Mouse (Mus musculus): ENCODE measurements around the gene Akirin2. TPM values are rescaled to one million over a fixed set of nuclear protein-coding genes. Genes with fewer than 3 reads are reported as not detected.

Akirin2 gene
- polyA plus RNA-seq, 1 experiment, result 15.9 TPM

DNA sequence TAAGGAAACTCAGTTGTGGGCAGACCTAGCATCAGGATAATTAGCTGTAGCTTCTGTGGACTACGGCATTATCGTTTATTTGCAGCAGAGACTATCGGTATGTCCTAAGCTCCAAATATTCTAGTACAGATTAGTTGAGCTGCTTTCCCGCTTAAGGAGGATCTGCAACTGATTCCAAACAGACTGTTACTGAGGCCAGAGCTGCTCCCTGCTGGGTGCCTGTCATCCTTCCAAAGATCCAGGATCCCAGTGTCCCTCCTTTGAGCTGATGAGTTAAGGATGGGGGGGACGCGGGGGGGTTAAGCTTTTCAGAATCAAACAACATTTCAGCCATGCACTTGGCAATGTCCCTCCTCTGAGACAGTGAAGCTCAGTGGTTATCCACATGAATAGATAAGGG, 20.8 kb upstream of the Akirin2 start:
- Histone ChIP-seq H3K27me3 (ENCODE audit: control insufficient read depth, insufficient read depth, low read length) (no peaks in the 10 kb centered on the region), H3K4me1 (ENCODE audit: control insufficient read depth, insufficient read depth, insufficient read length) (no peaks in the 10 kb centered on the region), H3K27ac (ENCODE audit: insufficient read depth, low read length) (no peak overlapping the region), H3K36me3 (ENCODE audit: control insufficient read depth, insufficient read depth, low read length) (no peaks in the 10 kb centered on the region), H3K4me3 (ENCODE audit: extremely low read depth, insufficient read depth, insufficient read length) (no peak overlapping the region)
- DNase-seq (ENCODE audit: low read depth in 1 of 2, low spot score in 2 of 2), result no peak
- 95% methylated on average over 6 of the region's 6 CpGs for WGBS
- no peak for TF ChIP-seq CTCF (IDR thresholded peaks at IDR 0.05; ENCODE audit: extremely low read depth, insufficient read depth, insufficient read length, insufficient replicate concordance)
- no peak for TF ChIP-seq POLR2A (IDR thresholded peaks at IDR 0.05; ENCODE audit: low read depth, low read length)

DNA sequence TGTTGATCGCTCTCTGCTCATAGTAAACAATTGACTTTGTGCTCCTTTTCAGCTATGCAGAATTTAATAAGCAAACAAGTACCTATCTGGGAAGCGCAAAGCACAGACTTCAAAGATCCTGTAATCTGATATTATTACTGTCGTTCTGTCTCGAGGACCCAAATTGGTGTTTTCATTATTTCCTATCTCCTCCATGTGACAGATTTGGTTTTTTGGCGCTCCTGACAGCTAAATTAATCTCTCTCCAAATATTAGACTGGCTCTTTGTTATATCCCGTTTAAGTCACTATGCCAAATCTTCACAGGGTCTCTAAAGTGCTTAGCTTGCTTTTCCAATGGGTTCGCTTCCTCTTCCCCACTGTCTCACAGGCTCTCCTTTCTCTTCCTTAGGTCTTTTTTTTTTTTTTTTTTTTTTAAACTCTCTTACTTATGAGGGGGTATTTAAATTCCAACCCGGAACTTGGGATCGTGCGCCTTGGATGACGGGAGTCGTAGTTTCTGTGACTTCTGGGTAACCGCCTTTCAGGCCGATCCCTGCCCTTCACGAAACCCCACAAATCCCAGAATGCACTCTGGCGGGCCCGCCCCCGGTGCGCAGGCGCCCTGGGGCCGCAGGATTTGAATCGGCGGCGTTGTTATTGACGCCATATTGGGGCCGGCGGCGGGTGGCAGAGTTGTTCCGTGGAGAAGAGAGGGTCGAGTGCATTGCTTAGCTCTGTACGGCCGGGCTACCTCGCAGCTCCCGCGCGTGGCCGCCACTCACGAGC, 573 bp upstream of the Akirin2 start:
- peak; percentile 40; the same call in 1 of the 2 replicates for TF ChIP-seq POLR2A (IDR thresholded peaks at IDR 0.05; ENCODE audit: low read depth, low read length)
- TF ChIP-seq CTCF (IDR thresholded peaks at IDR 0.05; ENCODE audit: extremely low read depth, insufficient read depth, insufficient read length, insufficient replicate concordance), result no peak
- peak; percentile 85 to 96 for DNase-seq (ENCODE audit: low read depth in 1 of 2, low spot score in 2 of 2)
- 3% methylated on average over 38 of the region's 38 CpGs for WGBS
- peak overlapping the region; percentile 96 for H3K4me3 ChIP-seq (ENCODE audit: extremely low read depth, insufficient read depth, insufficient read length)
- H3K4me1 ChIP-seq (ENCODE audit: control insufficient read depth, insufficient read depth, insufficient read length), result peaks cover 2% of the 10 kb centered on the region; the same call in 1 of the 2 replicates
- peak overlapping the region; percentile 85 for H3K27ac ChIP-seq (ENCODE audit: insufficient read depth, low read length)
- H3K27me3 ChIP-seq (ENCODE audit: control insufficient read depth, insufficient read depth, low read length), result no peaks in the 10 kb centered on the region; the same call in 1 of the 2 replicates
- H3K36me3 ChIP-seq (ENCODE audit: control insufficient read depth, insufficient read depth, low read length), result no peaks in the 10 kb centered on the region

DNA sequence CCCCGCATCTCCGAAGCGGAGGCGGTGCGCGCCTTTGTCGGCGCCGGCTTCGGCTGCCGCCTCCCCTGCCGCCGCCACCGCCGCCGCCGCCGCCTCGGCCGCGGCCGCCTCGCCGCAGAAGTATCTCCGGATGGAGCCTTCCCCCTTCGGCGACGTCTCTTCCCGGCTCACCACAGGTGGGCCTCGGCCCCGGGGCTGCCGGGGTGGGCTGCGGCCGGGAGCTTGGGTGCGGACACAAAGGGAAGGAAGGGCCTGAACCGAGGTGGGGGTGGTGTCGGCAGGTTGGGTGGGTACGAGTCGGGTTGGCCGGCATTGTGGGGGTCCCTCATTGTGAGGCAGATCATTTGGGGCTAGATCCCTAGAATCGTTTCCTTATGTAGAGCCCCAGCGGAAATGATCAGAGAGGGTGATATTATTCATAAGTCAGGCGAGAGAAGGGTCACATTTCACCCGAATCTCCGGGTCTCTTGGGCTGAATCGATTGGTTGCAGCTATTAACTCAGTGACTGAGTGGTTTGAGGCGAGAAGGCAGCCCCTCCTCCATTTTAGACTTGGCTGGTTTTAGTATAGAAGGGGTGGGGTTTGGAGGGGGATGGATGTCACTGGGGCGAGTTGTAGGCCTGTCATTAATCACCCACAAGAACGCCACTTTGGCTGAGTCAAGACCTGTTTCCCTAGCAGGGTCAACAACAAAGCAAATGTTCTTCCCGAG, 517 bp downstream of the Akirin2 start:
- TF ChIP-seq CTCF (IDR thresholded peaks at IDR 0.05; ENCODE audit: extremely low read depth, insufficient read depth, insufficient read length, insufficient replicate concordance) (no peak), POLR2A (IDR thresholded peaks at IDR 0.05; ENCODE audit: low read depth, low read length) (no peak)
- WGBS, result under 1% methylated on average over 50 of the region's 50 CpGs
- Histone ChIP-seq H3K27me3 (ENCODE audit: control insufficient read depth, insufficient read depth, low read length) (no peaks in the 10 kb centered on the region; the same call in 1 of the 2 replicates), H3K4me3 (ENCODE audit: extremely low read depth, insufficient read depth, insufficient read length) (peak overlapping the region; percentile 96), H3K27ac (ENCODE audit: insufficient read depth, low read length) (peak overlapping the region; percentile 85), H3K36me3 (ENCODE audit: control insufficient read depth, insufficient read depth, low read length) (no peaks in the 10 kb centered on the region), H3K4me1 (ENCODE audit: control insufficient read depth, insufficient read depth, insufficient read length) (peaks cover 2% of the 10 kb centered on the region; the same call in 1 of the 2 replicates)
- peak in 1 of 2 experiments; percentile 37 for DNase-seq (ENCODE audit: low read depth in 1 of 2, low spot score in 2 of 2)

DNA sequence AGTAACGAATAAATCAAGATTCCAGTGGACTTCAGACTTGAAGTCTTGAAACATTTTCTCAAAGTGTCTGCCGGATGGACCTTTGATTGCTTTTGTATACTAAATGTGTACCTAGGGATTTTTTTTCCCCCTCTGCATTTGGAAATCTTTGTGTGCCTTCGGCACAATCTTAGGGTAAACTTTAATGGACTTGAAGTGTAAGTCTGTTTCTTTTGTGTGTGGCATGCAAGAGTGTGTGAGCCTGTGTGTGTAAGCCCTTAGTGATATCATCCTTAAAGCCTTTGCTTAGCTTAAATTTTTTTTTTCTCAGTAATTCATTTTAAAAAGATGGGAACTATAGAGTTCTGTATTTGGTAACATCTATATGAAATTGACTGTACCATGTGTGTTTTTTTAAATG, 1.2 kb downstream of the Akirin2 start:
- H3K27me3 ChIP-seq (ENCODE audit: control insufficient read depth, insufficient read depth, low read length), result no peaks in the 10 kb centered on the region; the same call in 1 of the 2 replicates
- 14% methylated on average over 3 of the region's 3 CpGs for WGBS
- TF ChIP-seq POLR2A (IDR thresholded peaks at IDR 0.05; ENCODE audit: low read depth, low read length), result no peak
- no peak for TF ChIP-seq CTCF (IDR thresholded peaks at IDR 0.05; ENCODE audit: extremely low read depth, insufficient read depth, insufficient read length, insufficient replicate concordance)
- no peaks in the 10 kb centered on the region for H3K36me3 ChIP-seq (ENCODE audit: control insufficient read depth, insufficient read depth, low read length)
- H3K4me3 ChIP-seq (ENCODE audit: extremely low read depth, insufficient read depth, insufficient read length), result peak overlapping the region; percentile 96; the same call in 1 of the 2 replicates
- no peak for DNase-seq (ENCODE audit: low read depth in 1 of 2, low spot score in 2 of 2)
- no peak overlapping the region for H3K27ac ChIP-seq (ENCODE audit: insufficient read depth, low read length)
- peaks cover 2% of the 10 kb centered on the region; the same call in 1 of the 2 replicates for H3K4me1 ChIP-seq (ENCODE audit: control insufficient read depth, insufficient read depth, insufficient read length)

DNA sequence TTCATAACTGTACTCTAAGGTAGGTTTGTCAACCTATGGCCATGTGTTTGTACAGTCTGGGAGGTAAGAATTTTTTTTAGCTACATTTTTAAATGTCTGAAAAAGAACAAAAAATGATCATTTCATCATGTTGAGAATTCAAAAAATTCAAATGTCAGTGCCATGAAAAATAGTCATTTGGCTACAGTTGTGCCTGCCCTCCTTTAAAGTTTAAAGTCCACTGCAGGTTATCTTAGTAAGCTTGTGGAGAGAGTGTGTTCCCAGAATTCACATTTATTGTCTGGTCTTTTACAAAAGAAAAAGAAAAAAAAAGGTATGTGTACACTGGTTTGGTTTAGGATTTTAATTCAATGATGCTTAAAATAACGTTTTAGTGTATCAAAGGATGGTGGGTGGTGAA, 3.9 kb downstream of the Akirin2 start:
- Histone ChIP-seq H3K4me3 (ENCODE audit: extremely low read depth, insufficient read depth, insufficient read length) (no peak overlapping the region), H3K36me3 (ENCODE audit: control insufficient read depth, insufficient read depth, low read length) (no peaks in the 10 kb centered on the region; the same call in 1 of the 2 replicates), H3K27me3 (ENCODE audit: control insufficient read depth, insufficient read depth, low read length) (no peaks in the 10 kb centered on the region; the same call in 1 of the 2 replicates), H3K27ac (ENCODE audit: insufficient read depth, low read length) (no peak overlapping the region), H3K4me1 (ENCODE audit: control insufficient read depth, insufficient read depth, insufficient read length) (peaks cover 5% of the 10 kb centered on the region; the same call in 1 of the 2 replicates)
- WGBS, result 75% methylated on average over 1 of the region's 1 CpGs
- no peak for DNase-seq (ENCODE audit: low read depth in 1 of 2, low spot score in 2 of 2)
- TF ChIP-seq CTCF (IDR thresholded peaks at IDR 0.05; ENCODE audit: extremely low read depth, insufficient read depth, insufficient read length, insufficient replicate concordance) (no peak), POLR2A (IDR thresholded peaks at IDR 0.05; ENCODE audit: low read depth, low read length) (no peak)

DNA sequence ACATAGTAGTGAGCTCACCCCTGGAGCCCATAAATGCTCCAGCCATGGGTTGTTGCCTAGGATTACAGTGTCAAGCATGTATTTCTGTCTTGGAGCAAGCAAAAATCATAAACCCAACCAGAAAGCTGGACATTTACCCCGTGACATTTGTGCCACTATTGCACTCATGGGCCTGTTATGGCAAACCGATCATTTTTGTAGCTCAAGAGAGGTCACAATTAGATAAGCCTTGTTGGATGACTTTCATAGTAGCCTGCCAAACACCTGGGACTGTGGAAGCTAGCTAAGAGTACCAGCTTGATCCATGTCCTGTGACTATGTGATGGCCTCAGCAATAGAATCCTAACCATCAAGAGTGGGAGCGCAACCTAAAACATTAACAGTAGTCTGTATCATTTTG, 4.9 kb downstream of the Akirin2 start:
- H3K27ac ChIP-seq (ENCODE audit: insufficient read depth, low read length), result no peak overlapping the region
- DNase-seq (ENCODE audit: low read depth in 1 of 2, low spot score in 2 of 2), result no peak
- no peak for TF ChIP-seq POLR2A (IDR thresholded peaks at IDR 0.05; ENCODE audit: low read depth, low read length)
- TF ChIP-seq CTCF (IDR thresholded peaks at IDR 0.05; ENCODE audit: extremely low read depth, insufficient read depth, insufficient read length, insufficient replicate concordance), result no peak
- H3K36me3 ChIP-seq (ENCODE audit: control insufficient read depth, insufficient read depth, low read length), result no peaks in the 10 kb centered on the region; the same call in 1 of the 2 replicates
- H3K27me3 ChIP-seq (ENCODE audit: control insufficient read depth, insufficient read depth, low read length), result no peaks in the 10 kb centered on the region; the same call in 1 of the 2 replicates
- peaks cover 5% of the 10 kb centered on the region; the same call in 1 of the 2 replicates for H3K4me1 ChIP-seq (ENCODE audit: control insufficient read depth, insufficient read depth, insufficient read length)
- 93% methylated on average over 3 of the region's 3 CpGs for WGBS
- H3K4me3 ChIP-seq (ENCODE audit: extremely low read depth, insufficient read depth, insufficient read length), result no peak overlapping the region

All from spleen, adult 2 months (tissue).